Mouse (Mus musculus): ENCODE results near the gene Hp1bp3. TPM values are rescaled to one million over a fixed set of nuclear protein-coding genes. Genes with fewer than 3 reads are reported as not detected.

Hp1bp3 gene
- polyA plus RNA-seq, 1 experiment, result 54.7 TPM

DNA sequence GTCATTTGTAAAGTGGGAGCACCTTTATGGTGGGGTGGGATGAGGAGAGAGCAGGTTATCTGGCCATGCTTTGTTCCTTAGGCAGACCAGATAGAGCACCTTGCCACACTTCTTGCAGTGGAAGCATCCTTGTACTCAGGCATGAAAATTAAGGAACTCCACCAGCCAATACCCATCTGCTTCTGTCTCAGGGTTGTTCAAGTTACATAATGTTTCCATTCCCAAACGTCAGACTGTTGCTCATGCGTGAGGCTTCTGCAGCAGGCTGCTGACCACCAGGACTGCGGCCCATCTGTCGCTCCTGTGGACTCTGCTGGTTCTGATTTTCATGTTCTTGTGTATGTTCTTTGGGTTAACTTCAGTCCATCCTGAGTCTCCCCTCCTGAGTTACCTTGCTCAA, 35.4 kb upstream of the Hp1bp3 start:
- Histone ChIP-seq H3K27me3 (ENCODE audit: control insufficient read depth, insufficient read depth, insufficient read length) (no peaks in the 10 kb centered on the region), H3K36me3 (ENCODE audit: control insufficient read depth, insufficient read depth) (peaks cover 34% of the 10 kb centered on the region), H3K4me3 (no peak overlapping the region), H3ac (ENCODE audit: control insufficient read depth, insufficient read length) (no peak overlapping the region), H3K79me2 (ENCODE audit: control insufficient read depth, insufficient read depth) (no peaks in the 10 kb centered on the region), H3K4me2 (ENCODE audit: low read depth) (no peak overlapping the region)
- no peak for TF ChIP-seq POLR2A (IDR thresholded peaks at IDR 0.05; ENCODE audit: insufficient read length, low read depth)
- no peak for TF ChIP-seq MYOG (IDR thresholded peaks at IDR 0.05; ENCODE audit: control insufficient read depth in 1 of 3, insufficient read depth in 1 of 3, insufficient read length in 2 of 3, low read depth in 2 of 3)
- TF ChIP-seq MAX (IDR thresholded peaks at IDR 0.05; ENCODE audit: low read depth), result no peak
- TF ChIP-seq E2F4 (IDR thresholded peaks at IDR 0.05; ENCODE audit: insufficient read depth), result no peak
- no peak for TF ChIP-seq CEBPB (IDR thresholded peaks at IDR 0.05; ENCODE audit: insufficient read depth, poor library complexity, severe bottlenecking)
- TF ChIP-seq USF1 (IDR thresholded peaks at IDR 0.05; ENCODE audit: low read depth), result no peak

DNA sequence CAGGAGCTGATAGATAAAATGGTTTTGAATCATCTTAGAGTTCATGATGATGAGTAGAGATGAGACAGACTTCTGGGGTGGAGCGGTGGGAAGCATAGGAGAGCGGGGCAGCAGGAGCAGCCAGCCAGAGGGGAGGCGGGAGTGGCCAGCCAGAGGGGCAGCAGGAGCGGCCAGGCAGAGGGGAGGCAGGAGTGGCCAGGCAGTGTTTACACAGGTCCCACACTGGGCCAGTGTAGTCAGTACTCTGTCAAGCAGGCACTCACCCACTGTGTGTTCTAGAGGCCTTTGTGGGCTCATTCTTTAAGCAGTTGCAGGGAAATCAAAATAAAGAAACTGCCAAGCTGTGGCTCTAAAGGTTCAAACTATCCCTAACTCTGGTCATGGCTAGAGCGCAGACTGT, 32.0 kb upstream of the Hp1bp3 start:
- no peaks in the 10 kb centered on the region for H3K79me2 ChIP-seq (ENCODE audit: control insufficient read depth, insufficient read depth)
- H3K27me3 ChIP-seq (ENCODE audit: control insufficient read depth, insufficient read depth, insufficient read length), result no peaks in the 10 kb centered on the region
- no peak overlapping the region for H3K4me2 ChIP-seq (ENCODE audit: low read depth)
- peaks cover 31% of the 10 kb centered on the region for H3K36me3 ChIP-seq (ENCODE audit: control insufficient read depth, insufficient read depth)
- no peak overlapping the region for H3ac ChIP-seq (ENCODE audit: control insufficient read depth, insufficient read length)
- no peak overlapping the region for H3K4me3 ChIP-seq
- TF ChIP-seq CEBPB (IDR thresholded peaks at IDR 0.05; ENCODE audit: insufficient read depth, poor library complexity, severe bottlenecking), result no peak
- TF ChIP-seq MYOG (IDR thresholded peaks at IDR 0.05; ENCODE audit: control insufficient read depth in 1 of 3, insufficient read depth in 1 of 3, insufficient read length in 2 of 3, low read depth in 2 of 3), result no peak
- no peak for TF ChIP-seq MAX (IDR thresholded peaks at IDR 0.05; ENCODE audit: low read depth)
- TF ChIP-seq TCF3 (IDR thresholded peaks at IDR 0.05; ENCODE audit: insufficient read length, low read depth), result no peak
- TF ChIP-seq USF1 (IDR thresholded peaks at IDR 0.05; ENCODE audit: low read depth), result no peak
- TF ChIP-seq TCF12 (IDR thresholded peaks at IDR 0.05; ENCODE audit: insufficient read depth, poor library complexity, severe bottlenecking), result no peak
- no peak for TF ChIP-seq MYOD1 (IDR thresholded peaks at IDR 0.05; ENCODE audit: control insufficient read depth in 1 of 3, insufficient read length in 2 of 3, low read depth in 2 of 3)
- TF ChIP-seq E2F4 (IDR thresholded peaks at IDR 0.05; ENCODE audit: insufficient read depth), result no peak

DNA sequence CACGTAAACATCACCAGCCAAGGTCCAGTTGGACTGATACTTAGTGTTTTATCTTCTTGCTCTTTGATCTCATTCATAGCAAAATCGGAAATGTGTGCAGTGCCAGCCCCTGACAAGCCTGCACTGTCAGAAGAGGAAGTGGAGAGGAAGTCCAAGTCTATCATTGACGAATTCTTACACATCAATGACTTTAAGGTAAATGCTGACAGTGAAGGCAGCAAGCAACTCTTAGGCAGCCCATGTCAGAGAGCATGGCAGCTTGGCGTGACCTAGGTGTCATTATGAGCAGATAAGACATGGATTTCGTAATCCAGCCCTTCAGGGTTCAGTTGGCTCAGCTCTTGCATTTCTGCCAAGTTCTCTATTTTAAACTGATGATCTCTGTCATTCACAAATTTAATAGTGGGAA, 31.5 kb upstream of the Hp1bp3 start:
- Histone ChIP-seq H3K36me3 (ENCODE audit: control insufficient read depth, insufficient read depth) (peaks cover 36% of the 10 kb centered on the region), H3K79me2 (ENCODE audit: control insufficient read depth, insufficient read depth) (no peaks in the 10 kb centered on the region), H3ac (ENCODE audit: control insufficient read depth, insufficient read length) (no peak overlapping the region), H3K4me3 (no peak overlapping the region), H3K4me2 (ENCODE audit: low read depth) (no peak overlapping the region), H3K27me3 (ENCODE audit: control insufficient read depth, insufficient read depth, insufficient read length) (no peaks in the 10 kb centered on the region)
- no peak for TF ChIP-seq TCF12 (IDR thresholded peaks at IDR 0.05; ENCODE audit: insufficient read depth, poor library complexity, severe bottlenecking)
- no peak for TF ChIP-seq TCF3 (IDR thresholded peaks at IDR 0.05; ENCODE audit: insufficient read length, low read depth)
- TF ChIP-seq E2F4 (IDR thresholded peaks at IDR 0.05; ENCODE audit: insufficient read depth), result no peak
- TF ChIP-seq CEBPB (IDR thresholded peaks at IDR 0.05; ENCODE audit: insufficient read depth, poor library complexity, severe bottlenecking), result no peak
- no peak for TF ChIP-seq REST (IDR thresholded peaks at IDR 0.05; ENCODE audit: insufficient read depth, insufficient read length)
- TF ChIP-seq MYOD1 (IDR thresholded peaks at IDR 0.05; ENCODE audit: control insufficient read depth in 1 of 3, insufficient read length in 2 of 3, low read depth in 2 of 3), result no peak
- no peak for TF ChIP-seq SRF (IDR thresholded peaks at IDR 0.05; ENCODE audit: control insufficient read depth, insufficient read length, low read depth)
- TF ChIP-seq MYOG (IDR thresholded peaks at IDR 0.05; ENCODE audit: control insufficient read depth in 1 of 3, insufficient read depth in 1 of 3, insufficient read length in 2 of 3, low read depth in 2 of 3), result no peak
- no peak for TF ChIP-seq MAX (IDR thresholded peaks at IDR 0.05; ENCODE audit: low read depth)
- TF ChIP-seq USF1 (IDR thresholded peaks at IDR 0.05; ENCODE audit: low read depth), result no peak
- no peak for TF ChIP-seq POLR2AphosphoS2 (IDR thresholded peaks at IDR 0.05; ENCODE audit: insufficient read length, low read depth)
- no peak for TF ChIP-seq POLR2A (IDR thresholded peaks at IDR 0.05; ENCODE audit: insufficient read length, low read depth)

DNA sequence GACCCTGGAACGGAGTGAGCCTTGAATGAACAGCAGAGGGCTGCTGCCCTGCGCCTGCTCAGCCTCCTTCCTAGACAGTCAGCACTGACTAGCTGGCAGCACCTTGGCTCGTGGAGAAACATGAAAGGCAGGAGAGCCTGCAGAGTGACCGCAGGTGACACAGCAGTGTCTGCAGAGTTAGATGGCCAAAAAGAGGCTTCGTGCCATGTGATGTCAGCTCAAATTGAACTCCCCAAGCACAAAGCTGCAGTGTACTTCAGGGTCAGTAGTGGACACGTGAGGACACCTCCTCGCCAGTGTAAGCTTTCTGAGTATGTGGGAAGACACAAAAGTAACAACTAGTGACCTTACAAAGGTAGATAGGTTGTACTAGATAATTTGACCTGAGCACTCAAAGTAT, 30.1 kb upstream of the Hp1bp3 start:
- no peak overlapping the region for H3ac ChIP-seq (ENCODE audit: control insufficient read depth, insufficient read length)
- no peak overlapping the region for H3K4me3 ChIP-seq
- no peak for TF ChIP-seq TCF12 (IDR thresholded peaks at IDR 0.05; ENCODE audit: insufficient read depth, poor library complexity, severe bottlenecking)
- no peak for TF ChIP-seq POLR2AphosphoS2 (IDR thresholded peaks at IDR 0.05; ENCODE audit: insufficient read length, low read depth)
- TF ChIP-seq CEBPB (IDR thresholded peaks at IDR 0.05; ENCODE audit: insufficient read depth, poor library complexity, severe bottlenecking), result no peak
- no peak for TF ChIP-seq TCF3 (IDR thresholded peaks at IDR 0.05; ENCODE audit: insufficient read length, low read depth)
- no peak for TF ChIP-seq REST (IDR thresholded peaks at IDR 0.05; ENCODE audit: insufficient read depth, insufficient read length)
- TF ChIP-seq USF1 (IDR thresholded peaks at IDR 0.05; ENCODE audit: low read depth), result no peak
- no peak for TF ChIP-seq MYOD1 (IDR thresholded peaks at IDR 0.05; ENCODE audit: control insufficient read depth in 1 of 3, insufficient read length in 2 of 3, low read depth in 2 of 3)
- peaks cover 40% of the 10 kb centered on the region for H3K36me3 ChIP-seq (ENCODE audit: control insufficient read depth, insufficient read depth)
- H3K27me3 ChIP-seq (ENCODE audit: control insufficient read depth, insufficient read depth, insufficient read length), result no peaks in the 10 kb centered on the region
- H3K79me2 ChIP-seq (ENCODE audit: control insufficient read depth, insufficient read depth), result no peaks in the 10 kb centered on the region
- no peak overlapping the region for H3K4me2 ChIP-seq (ENCODE audit: low read depth)

DNA sequence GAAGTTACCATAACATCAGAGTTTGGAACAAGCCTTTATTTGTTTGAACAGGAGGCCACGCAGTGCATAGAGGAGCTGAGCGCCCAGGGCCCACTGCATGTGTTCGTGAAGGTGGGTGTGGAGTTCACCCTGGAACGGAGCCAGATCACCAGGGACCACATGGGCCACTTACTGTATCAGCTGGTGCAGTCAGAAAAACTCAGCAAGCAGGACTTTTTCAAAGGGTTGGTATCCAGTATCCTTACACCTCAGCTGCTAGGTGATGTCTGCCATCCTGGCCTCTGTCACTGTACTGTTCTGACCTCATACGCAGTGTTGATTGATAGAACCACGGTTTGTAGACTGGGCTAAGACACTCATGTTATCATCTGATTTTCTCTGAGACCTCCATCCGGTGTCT, 28.1 kb upstream of the Hp1bp3 start:
- Histone ChIP-seq H3K4me3 (no peak overlapping the region), H3K27me3 (ENCODE audit: control insufficient read depth, insufficient read depth, insufficient read length) (no peaks in the 10 kb centered on the region), H3ac (ENCODE audit: control insufficient read depth, insufficient read length) (no peak overlapping the region), H3K36me3 (ENCODE audit: control insufficient read depth, insufficient read depth) (peaks cover 35% of the 10 kb centered on the region), H3K4me2 (ENCODE audit: low read depth) (no peak overlapping the region), H3K79me2 (ENCODE audit: control insufficient read depth, insufficient read depth) (no peaks in the 10 kb centered on the region)
- no peak for TF ChIP-seq REST (IDR thresholded peaks at IDR 0.05; ENCODE audit: insufficient read depth, insufficient read length)
- no peak for TF ChIP-seq CEBPB (IDR thresholded peaks at IDR 0.05; ENCODE audit: insufficient read depth, poor library complexity, severe bottlenecking)
- TF ChIP-seq POLR2A (IDR thresholded peaks at IDR 0.05; ENCODE audit: insufficient read length, low read depth), result no peak
- TF ChIP-seq SRF (IDR thresholded peaks at IDR 0.05; ENCODE audit: control insufficient read depth, insufficient read length, low read depth), result no peak
